Mouse (Mus musculus) heart, postnatal 10 days (tissue): ENCODE measurements around the gene Grk6. TPM values are rescaled to one million over a fixed set of nuclear protein-coding genes. Genes with fewer than 3 reads are reported as not detected.

Experiments
- DNase-seq, 2 experiments: peaks; one replicate each; pipeline ENCODE4 v3.0.0; 2021
- intact Hi-C: fragments of 180-260 bp; cut with DNase I; formaldehyde crosslinking; loops from one replicate; pipeline ENCODE4 v1.15.1; 2025
- microRNA-seq, 2 experiments: library from miRNA; unstranded; fragments of <30 nt; microRNA quantifications; one replicate each; pipeline ENCODE4 v1.2.0; 2022
- total RNA-seq, 2 experiments: library from RNA; stranded (reverse); gene quantifications; 2 replicates each; pipeline ENCODE4 v1.2.3; 2021

The Grk6 gene
- total RNA-seq, 2 experiments from 2014 or later = 26.3 to 28.5 TPM

GRCm38 (mm10) chr13:55508531-55508930, 63.7 kb downstream of the Grk6 start:
- intact Hi-C loops = no loop called here
- DNase-seq = no peak

GRCm38 (mm10) chr13:55510332-55510667, 65.4 kb downstream of the Grk6 start:
- intact Hi-C loops = no loop called here
- DNase-seq = no peak

Small RNA genes lying within 50 kb of the gene (microRNA-seq; reads per million reads assigned to microRNA genes)
- gene Mir6943 (1.4 to 2.1 reads per million in 2 experiments), gene Mir6944 (2.4 to 8.7 reads per million in 2 experiments), gene Mir6945 (0.47 to 2.1 reads per million in 2 experiments)

Other genes with a start within 250 kb of the Grk6 start
- gene Nsd1, start 235.3 kb upstream of the Grk6 start, total RNA-seq = 10 to 100 TPM; 88.2 to 97.9 TPM
- gene Prelid1, start 124.6 kb upstream of the Grk6 start, total RNA-seq = 100 to 1,000 TPM; 125 to 126 TPM
- gene Rab24, start 123.1 kb upstream of the Grk6 start, total RNA-seq = 10 to 100 TPM; 40.0 to 40.2 TPM
- 1 to 10 TPM; 7.0 to 7.3 TPM for gene Mxd3, start 115.2 kb upstream of the Grk6 start, total RNA-seq
- gene Lman2, start 82.3 kb upstream of the Grk6 start, total RNA-seq = 10 to 100 TPM; 56.7 to 58.2 TPM
- under 1 TPM; 0.60 to 0.74 TPM for gene Rgs14, start 75.3 kb upstream of the Grk6 start, total RNA-seq
- not detected for gene Slc34a1, start 46.9 kb upstream of the Grk6 start, total RNA-seq
- not detected for gene Pfn3, start 29.8 kb upstream of the Grk6 start, total RNA-seq
- gene F12, start 18.3 kb upstream of the Grk6 start, total RNA-seq = not detected
- 1 to 10 TPM; 1.7 to 1.8 TPM for gene Prr7, start 19.2 kb downstream of the Grk6 start, total RNA-seq
- 10 to 100 TPM; 53.7 to 58.2 TPM for gene Dbn1, start 43.0 kb downstream of the Grk6 start, total RNA-seq
- gene Pdlim7, start 68.6 kb downstream of the Grk6 start, total RNA-seq = 10 to 100 TPM; 63.6 to 74.2 TPM
- 1 to 10 TPM; 1.7 to 1.8 TPM for gene Dok3, start 84.2 kb downstream of the Grk6 start, total RNA-seq
- 10 to 100 TPM; 17.5 to 18.2 TPM for gene Ddx41, start 91.6 kb downstream of the Grk6 start, total RNA-seq
- gene Fam193b, start 126.0 kb downstream of the Grk6 start, total RNA-seq = 10 to 100 TPM; 22.8 to 24.2 TPM
- gene Tmed9, start 128.7 kb downstream of the Grk6 start, total RNA-seq = 100 to 1,000 TPM; 104 to 106 TPM
- 10 to 100 TPM; 11.2 to 12.2 TPM for gene B4galt7, start 154.8 kb downstream of the Grk6 start, total RNA-seq
- 10 to 100 TPM; 14.5 to 18.0 TPM for gene Caml, start 177.9 kb downstream of the Grk6 start, total RNA-seq
- gene Ddx46, start 190.0 kb downstream of the Grk6 start, total RNA-seq = 10 to 100 TPM; 29.8 to 33.5 TPM
- 10 to 100 TPM; 61.0 to 66.0 TPM for gene B230219D22Rik, start 248.1 kb downstream of the Grk6 start, total RNA-seq